Mouse (Mus musculus): ENCODE measurements around the gene Psors1c2. TPM values are rescaled to one million over a fixed set of nuclear protein-coding genes. Genes with fewer than 3 reads are reported as not detected.

Gene Psors1c2
- polyA plus RNA-seq, 1 experiment from 2014 or later, result 0.60 TPM

Other genes starting within 250 kb of the Psors1c2 start
- 0.38 and 0.52 TPM in 2 replicates for gene H2-Q1, start 212.8 kb upstream of the Psors1c2 start, polyA plus RNA-seq (2015; fragmentation: Nextera tagmentation; extraction: Ambion mirVana)
- 4.4 and 7.6 TPM in 2 replicates for gene H2-Q2, start 191.0 kb upstream of the Psors1c2 start, polyA plus RNA-seq (2015; fragmentation: Nextera tagmentation; extraction: Ambion mirVana)
- gene H2-Q4, start 153.6 kb upstream of the Psors1c2 start, polyA plus RNA-seq (2015; fragmentation: Nextera tagmentation; extraction: Ambion mirVana), result 0.65 and 0.97 TPM in 2 replicates
- 1.1 and 1.3 TPM in 2 replicates for gene H2-Q6, start 108.4 kb upstream of the Psors1c2 start, polyA plus RNA-seq (2015; fragmentation: Nextera tagmentation; extraction: Ambion mirVana)
- 3.8 and 4.6 TPM in 2 replicates for gene H2-Q7, start 94.0 kb upstream of the Psors1c2 start, polyA plus RNA-seq (2015; fragmentation: Nextera tagmentation; extraction: Ambion mirVana)
- gene H2-Q10, start 63.1 kb upstream of the Psors1c2 start, polyA plus RNA-seq (2015; fragmentation: Nextera tagmentation; extraction: Ambion mirVana), result 0.30 and 0.31 TPM in 2 replicates
- gene Pou5f1, start 27.2 kb upstream of the Psors1c2 start, polyA plus RNA-seq (2015; fragmentation: Nextera tagmentation; extraction: Ambion mirVana), result 0.37 TPM in 1 of 2 replicates, not detected in the other
- 8.5 and 9.4 TPM in 2 replicates for gene Tcf19, start 16.4 kb upstream of the Psors1c2 start, polyA plus RNA-seq (2015; fragmentation: Nextera tagmentation; extraction: Ambion mirVana)
- gene Cchcr1, start 16.1 kb upstream of the Psors1c2 start, polyA plus RNA-seq (2015; fragmentation: Nextera tagmentation; extraction: Ambion mirVana), result 3.7 and 4.0 TPM in 2 replicates
- gene Cdsn, start 18.9 kb downstream of the Psors1c2 start, polyA plus RNA-seq (2015; fragmentation: Nextera tagmentation; extraction: Ambion mirVana), result 0.07 and 0.09 TPM in 2 replicates
- not detected in 2 replicates for gene 2300002M23Rik, start 34.2 kb downstream of the Psors1c2 start, polyA plus RNA-seq (2015; fragmentation: Nextera tagmentation; extraction: Ambion mirVana)
- gene Sfta2, start 68.3 kb downstream of the Psors1c2 start, polyA plus RNA-seq (2015; fragmentation: Nextera tagmentation; extraction: Ambion mirVana), result not detected in 2 replicates
- gene Gm9573, start 93.4 kb downstream of the Psors1c2 start, polyA plus RNA-seq (2015; fragmentation: Nextera tagmentation; extraction: Ambion mirVana), result not detected in 2 replicates
- gene Mucl3, start 110.5 kb downstream of the Psors1c2 start, polyA plus RNA-seq (2015; fragmentation: Nextera tagmentation; extraction: Ambion mirVana), result 0.07 and 0.14 TPM in 2 replicates
- 15.1 and 15.3 TPM in 2 replicates for gene Vars2, start 134.4 kb downstream of the Psors1c2 start, polyA plus RNA-seq (2015; fragmentation: Nextera tagmentation; extraction: Ambion mirVana)
- gene Gtf2h4, start 140.5 kb downstream of the Psors1c2 start, polyA plus RNA-seq (2015; fragmentation: Nextera tagmentation; extraction: Ambion mirVana), result 26.5 and 27.3 TPM in 2 replicates
- 87.8 and 103 TPM in 2 replicates for gene Ddr1, start 171.4 kb downstream of the Psors1c2 start, polyA plus RNA-seq (2015; fragmentation: Nextera tagmentation; extraction: Ambion mirVana)